Mouse (Mus musculus) skeletal muscle tissue, adult 2 months (tissue): ENCODE results near the gene Cd300ld4.
"Not testable (repeated sequence)": the region's sequence is repeated elsewhere in the genome, so short reads cannot be mapped to it uniquely, and the experiment has no call there.

Experiments
- DNase-seq: peaks from one replicate; pipeline ENCODE4 v3.0.0-alpha.2; 2012; ENCODE audit warnings: low read depth, low spot score

The Cd300ld4 gene

GRCm38 (mm10) chr11:115026912-115027311 is at the start of gene Cd300ld4:
TSS of gene Cd300ld4 (minus strand) at chr11:115027012.
- not testable (repeated sequence) for DNase-seq

- DNase-seq = no peak
Observed at GRCm38 (mm10) chr11:115075859-115076258, 49.0 kb upstream of the Cd300ld4 start.

- DNase-seq = no peak
Observed at GRCm38 (mm10) chr11:115075407-115075806, 48.6 kb upstream of the Cd300ld4 start.

- DNase-seq = no peak
Observed at GRCm38 (mm10) chr11:115073002-115073401, 46.2 kb upstream of the Cd300ld4 start.

GRCm38 (mm10) chr11:115071631-115072294 is 45.0 kb upstream of the Cd300ld4 start:
- peak; percentile 72 for DNase-seq

GRCm38 (mm10) chr11:115071015-115071551 is 44.3 kb upstream of the Cd300ld4 start:
- no peak for DNase-seq

GRCm38 (mm10) chr11:115066768-115067167 is 40.0 kb upstream of the Cd300ld4 start:
- DNase-seq = peak; percentile 11

GRCm38 (mm10) chr11:115062077-115062476 is 35.3 kb upstream of the Cd300ld4 start, which contains the start of gene Cd300e:
TSS of gene Cd300e (minus strand) at chr11:115062177.
- no peak for DNase-seq

- no peak for DNase-seq
Observed at GRCm38 (mm10) chr11:115059797-115060196, 33.0 kb upstream of the Cd300ld4 start.

GRCm38 (mm10) chr11:115058701-115059100 is 31.9 kb upstream of the Cd300ld4 start:
- no peak for DNase-seq

GRCm38 (mm10) chr11:115054537-115054936 is 27.7 kb upstream of the Cd300ld4 start:
- DNase-seq = no peak

GRCm38 (mm10) chr11:115052991-115053390 is 26.2 kb upstream of the Cd300ld4 start:
- DNase-seq = no peak

GRCm38 (mm10) chr11:115052206-115052605 is 25.4 kb upstream of the Cd300ld4 start:
- DNase-seq = no peak

- DNase-seq = no peak
Observed at GRCm38 (mm10) chr11:115049282-115049895, 22.6 kb upstream of the Cd300ld4 start.

GRCm38 (mm10) chr11:115048259-115048658 is 21.4 kb upstream of the Cd300ld4 start, which contains the start of gene Cd300ld3:
TSS of gene Cd300ld3 (minus strand) at chr11:115048409.
- peak; percentile 39 for DNase-seq

- DNase-seq = not testable (repeated sequence)
Observed at GRCm38 (mm10) chr11:115037669-115038068, 10.9 kb upstream of the Cd300ld4 start, which contains the start of gene Cd300ld5. TSS of gene Cd300ld5 (minus strand) at chr11:115037769.

- DNase-seq = not testable (repeated sequence)
Observed at GRCm38 (mm10) chr11:115016093-115016492, 10.7 kb downstream of the Cd300ld4 start, which contains the start of gene Cd300ld2. TSS of gene Cd300ld2 (minus strand) at chr11:115016193.

GRCm38 (mm10) chr11:115004070-115004469 is 22.7 kb downstream of the Cd300ld4 start:
- no peak for DNase-seq

GRCm38 (mm10) chr11:115001474-115002040 is 25.3 kb downstream of the Cd300ld4 start, which contains the start of gene Cd300c2:
TSS of gene Cd300c2 (minus strand) at chr11:115001880.
- DNase-seq = no peak

- DNase-seq = no peak
Observed at GRCm38 (mm10) chr11:114989793-114990192, 37.0 kb downstream of the Cd300ld4 start, which contains the start of gene Cd300ld. TSS of gene Cd300ld (minus strand) at chr11:114989922.

- DNase-seq = no peak
Observed at GRCm38 (mm10) chr11:114981866-114982265, 44.9 kb downstream of the Cd300ld4 start.

GRCm38 (mm10) chr11:114972726-114973125 is 54.1 kb downstream of the Cd300ld4 start:
- DNase-seq = no peak
